Mouse (Mus musculus) urinary bladder, adult 18-20 months (tissue): ENCODE results near the gene Ikbkg.
A peak's percentile ranks its signal among the peaks of the same experiment; 100 is the strongest.
"Not testable (repeated sequence)": the region's sequence is repeated elsewhere in the genome, so short reads cannot be mapped to it uniquely, and the experiment has no call there.

Source experiments
- DNase-seq, 2 experiments: peaks; one replicate each; pipeline ENCODE4 v3.0.0; 2022; ENCODE audit warnings: low spot score in 2 of 2, mixed read lengths in 2 of 2

The Ikbkg gene

GRCm38 (mm10) chrX:74392535-74393443, at the start of gene Ikbkg, which contains the start of gene Fam3a:
Gene Ikbkg, plus strand, starts transcription at chrX:74393290.
Gene Fam3a, minus strand, starts transcription at chrX:74393272.
- DNase-seq: peak; percentile 53 to 77

- DNase-seq: no peak
Observed at GRCm38 (mm10) chrX:74352645-74353466, 40.2 kb upstream of the Ikbkg start.

GRCm38 (mm10) chrX:74353467-74353770, 39.7 kb upstream of the Ikbkg start, which contains the start of gene Lage3:
Gene Lage3, minus strand, starts transcription at chrX:74353618.
- DNase-seq: peak; percentile 42 to 65

GRCm38 (mm10) chrX:74357069-74357468, 36.0 kb upstream of the Ikbkg start:
- DNase-seq: not testable (repeated sequence)

- peak; percentile 6 to 28 for DNase-seq
Observed at GRCm38 (mm10) chrX:74359171-74359570, 33.9 kb upstream of the Ikbkg start.

- peak in 1 of 2 experiments; percentile 2 for DNase-seq
Observed at GRCm38 (mm10) chrX:74367512-74367911, 25.6 kb upstream of the Ikbkg start.

- peak; percentile 54 to 68 for DNase-seq
Observed at GRCm38 (mm10) chrX:74368209-74368909, 24.7 kb upstream of the Ikbkg start.

GRCm38 (mm10) chrX:74372888-74373549, 20.1 kb upstream of the Ikbkg start, which contains the start of the genes Ubl4a and Slc10a3:
Gene Ubl4a, minus strand, starts transcription at chrX:74373218.
Gene Slc10a3, minus strand, starts transcription at chrX:74373349.
- DNase-seq: peak; percentile 58 to 81

GRCm38 (mm10) chrX:74384451-74384850, 8.6 kb upstream of the Ikbkg start:
- DNase-seq: no peak

GRCm38 (mm10) chrX:74388153-74388552, 4.9 kb upstream of the Ikbkg start:
- no peak for DNase-seq

GRCm38 (mm10) chrX:74400136-74400535, 7.0 kb downstream of the Ikbkg start:
- no peak for DNase-seq

- DNase-seq: no peak
Observed at GRCm38 (mm10) chrX:74408340-74408739, 15.2 kb downstream of the Ikbkg start.

GRCm38 (mm10) chrX:74413377-74413776, 20.3 kb downstream of the Ikbkg start:
- peak in 1 of 2 experiments; percentile 43 for DNase-seq

GRCm38 (mm10) chrX:74424443-74424842, 31.4 kb downstream of the Ikbkg start:
- DNase-seq: peak in 1 of 2 experiments; percentile 62

GRCm38 (mm10) chrX:74425195-74425594, 32.1 kb downstream of the Ikbkg start:
- DNase-seq: peak in 1 of 2 experiments; percentile 54

- DNase-seq: no peak
Observed at GRCm38 (mm10) chrX:74426256-74426655, 33.2 kb downstream of the Ikbkg start.

- no peak for DNase-seq
Observed at GRCm38 (mm10) chrX:74427116-74427515, 34.0 kb downstream of the Ikbkg start.

GRCm38 (mm10) chrX:74428146-74428825, 35.2 kb downstream of the Ikbkg start:
- DNase-seq: no peak

- DNase-seq: peak; percentile 75 to 82
Observed at GRCm38 (mm10) chrX:74428826-74429276, 35.8 kb downstream of the Ikbkg start, which contains the start of gene G6pdx. Gene G6pdx, minus strand, starts transcription at chrX:74429194.

GRCm38 (mm10) chrX:74429290-74429821, 36.3 kb downstream of the Ikbkg start:
- peak in 1 of 2 experiments; percentile 64 for DNase-seq
